Mouse (Mus musculus): ENCODE measurements around the gene Top2a. TPM values are rescaled to one million over a fixed set of nuclear protein-coding genes. Genes with fewer than 3 reads are reported as not detected.

Gene Top2a
- total RNA-seq (2015; ENCODE audit: low replicate concordance), result 1,106 and 1,185 TPM in 2 replicates
- total RNA-seq (2017; ENCODE audit: low replicate concordance), result 1,820 and 2,303 TPM in 2 replicates

- ATAC-seq (replicated peaks; ENCODE audit: low FRiP score, poor library complexity, severe bottlenecking), result peak; percentile 96
Measured at GRCm38 (mm10) chr11:99023500-99024467, at the start of gene Top2a. Gene Top2a (minus strand): TSS chr11:99024189.

- ATAC-seq (replicated peaks; ENCODE audit: low FRiP score, poor library complexity, severe bottlenecking), result no peak
Measured at GRCm38 (mm10) chr11:99073781-99074180, 49.8 kb upstream of the Top2a start.

DNA sequence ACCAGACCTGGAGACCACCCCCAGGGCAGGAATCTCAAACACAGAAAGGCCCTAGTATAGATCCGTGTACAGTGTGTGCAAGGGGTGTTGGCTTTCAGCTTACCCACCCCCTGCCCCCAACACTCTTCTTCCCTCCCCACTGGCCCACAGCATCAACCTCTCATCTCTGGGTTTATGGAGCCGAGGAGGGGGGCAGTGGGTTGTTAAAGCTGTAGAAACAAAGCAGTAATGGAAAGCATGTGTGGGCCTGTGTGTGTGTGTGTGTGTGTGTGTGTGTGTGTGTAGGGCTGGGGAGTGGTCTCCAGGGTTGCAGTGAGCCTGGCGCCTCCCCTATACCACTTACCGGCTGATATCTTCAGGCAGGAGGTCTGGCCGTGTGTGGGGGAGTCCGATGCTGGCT is 47.9 kb upstream of the Top2a start:
- no peak for ATAC-seq (replicated peaks; ENCODE audit: low FRiP score, poor library complexity, severe bottlenecking)

DNA sequence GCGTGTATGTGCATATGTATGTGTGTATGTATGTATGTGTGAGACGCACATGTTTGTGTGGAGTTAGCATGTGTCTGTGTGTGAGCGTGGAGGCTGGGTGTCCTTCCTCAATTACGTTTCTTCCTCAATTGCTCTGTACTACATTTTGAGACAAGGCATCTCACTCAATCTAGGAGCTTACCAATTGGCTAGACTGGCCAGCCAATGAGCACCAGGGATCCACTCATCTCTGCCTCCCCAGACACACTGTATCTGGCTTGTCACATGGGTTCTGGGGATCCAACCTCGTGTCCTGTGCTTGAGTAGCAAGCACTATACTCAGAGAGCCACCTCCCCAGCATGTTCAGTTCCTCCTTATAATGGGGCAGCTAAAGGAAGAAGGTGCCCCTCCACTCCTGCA is 44.5 kb upstream of the Top2a start:
- ATAC-seq (replicated peaks; ENCODE audit: low FRiP score, poor library complexity, severe bottlenecking), result no peak

DNA sequence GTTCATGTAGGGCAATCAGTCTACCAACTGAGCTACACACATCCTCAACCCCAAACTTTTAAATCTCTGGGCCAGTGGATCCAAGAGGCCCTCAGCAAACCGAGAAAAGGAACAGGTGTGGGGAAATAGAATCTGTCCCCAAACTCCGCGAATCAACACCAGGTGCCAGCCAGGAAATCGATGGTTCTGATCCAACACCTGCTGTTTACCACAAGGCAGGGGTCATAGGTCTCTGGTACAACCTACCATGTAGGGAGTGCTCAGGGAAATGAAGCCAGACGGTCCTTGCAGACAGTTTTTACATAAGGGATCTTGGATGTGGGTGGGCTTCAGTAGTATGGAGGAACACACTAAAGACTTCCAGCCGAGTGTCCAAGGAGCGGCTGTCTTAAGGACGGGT is 43.6 kb upstream of the Top2a start:
- no peak for ATAC-seq (replicated peaks; ENCODE audit: low FRiP score, poor library complexity, severe bottlenecking)

DNA sequence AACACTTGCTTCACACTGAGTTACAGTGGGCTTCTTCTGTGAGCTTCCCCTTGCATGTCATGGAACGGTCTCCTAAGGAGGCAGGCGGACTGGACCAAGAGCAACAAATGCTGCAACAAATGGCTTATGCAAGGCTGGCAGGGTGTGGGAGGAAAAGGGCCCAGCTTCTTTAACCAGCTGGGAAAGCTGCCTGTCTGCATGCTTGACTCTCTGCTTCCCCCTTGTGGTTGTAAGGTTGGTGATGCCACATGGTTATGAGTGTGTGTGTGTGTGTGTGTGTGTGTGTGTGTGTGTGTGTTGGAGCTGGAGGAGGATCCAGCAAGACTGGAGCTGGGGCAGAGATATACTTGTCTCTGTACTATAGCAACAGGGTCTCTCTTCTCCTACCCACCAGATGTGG is 42.0 kb upstream of the Top2a start:
- ATAC-seq (replicated peaks; ENCODE audit: low FRiP score, poor library complexity, severe bottlenecking), result peak; percentile 63; the same call in 1 of the 2 replicates

DNA sequence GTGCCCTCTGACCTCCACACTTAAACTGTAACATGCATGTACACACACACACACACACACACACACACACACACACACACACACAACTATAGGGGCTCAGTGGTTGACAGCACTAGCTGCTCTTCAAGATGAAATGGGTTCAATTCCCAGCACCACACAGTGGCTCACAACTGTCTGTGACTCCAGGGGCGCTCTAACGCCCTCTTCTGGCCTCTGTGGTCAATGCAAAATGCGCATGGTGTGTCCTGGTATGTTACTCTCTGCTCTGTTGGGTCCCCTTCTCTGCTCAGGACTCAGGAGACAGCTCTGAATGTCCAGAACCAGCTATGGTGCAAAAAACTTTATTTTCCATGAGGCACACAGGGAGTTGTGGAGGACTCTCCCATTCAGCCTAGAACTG is 41.4 kb upstream of the Top2a start:
- ATAC-seq (replicated peaks; ENCODE audit: low FRiP score, poor library complexity, severe bottlenecking), result no peak

DNA sequence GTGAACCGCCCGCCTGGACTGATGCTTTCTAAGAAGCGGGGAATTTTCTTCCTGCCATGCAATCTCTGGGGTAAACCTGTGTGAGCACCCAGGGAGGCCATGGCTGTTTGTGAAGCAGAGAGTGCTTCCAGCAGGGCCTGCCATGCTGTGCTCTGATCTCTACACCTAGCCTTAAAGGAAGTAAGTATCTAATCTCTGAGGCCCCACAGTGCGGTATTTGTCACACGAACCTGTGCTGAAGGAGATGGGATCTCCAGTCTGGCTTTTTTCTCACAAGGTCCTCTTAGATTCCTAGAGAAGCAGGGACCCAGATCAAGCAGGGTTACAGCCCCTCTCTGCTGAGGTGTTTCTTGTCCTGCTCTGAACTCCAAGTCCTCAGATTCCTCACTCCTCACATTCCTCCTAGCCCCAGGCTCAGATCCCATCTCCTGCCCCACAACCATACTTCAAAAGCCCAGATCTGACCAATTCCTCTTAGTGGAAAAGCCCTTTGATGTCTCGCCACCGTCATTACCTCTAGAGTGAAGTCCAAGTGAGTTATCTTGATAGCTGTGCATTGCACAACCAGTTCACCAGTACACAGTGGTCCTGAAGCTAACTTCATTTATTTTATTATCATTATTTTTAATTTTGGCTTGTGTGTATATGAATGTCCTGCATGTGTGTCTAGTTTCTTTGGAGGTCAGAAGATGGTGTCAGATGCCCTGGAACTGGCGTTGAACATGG is 39.6 kb upstream of the Top2a start:
- ATAC-seq (replicated peaks; ENCODE audit: low FRiP score, poor library complexity, severe bottlenecking), result no peak

DNA sequence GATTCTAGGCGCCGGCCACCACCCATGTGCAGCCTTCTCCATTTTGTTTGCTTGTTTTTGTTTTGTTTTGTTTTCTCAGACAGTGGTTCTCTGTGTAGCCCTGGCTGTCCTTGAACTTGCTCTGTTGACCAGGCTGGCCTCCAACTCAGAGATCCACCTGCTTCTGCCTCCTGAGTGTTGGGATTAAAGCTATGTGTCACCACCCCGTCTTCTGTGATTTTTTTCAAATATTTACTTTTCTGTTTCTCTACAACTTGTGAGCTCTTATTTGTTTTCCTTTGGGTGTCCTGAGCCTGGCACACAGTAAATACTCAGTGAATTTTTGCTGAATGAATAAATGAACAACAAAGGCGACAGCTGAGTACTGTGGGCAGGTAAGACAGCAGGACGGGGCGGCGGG is 38.7 kb upstream of the Top2a start:
- ATAC-seq (replicated peaks; ENCODE audit: low FRiP score, poor library complexity, severe bottlenecking), result no peak

DNA sequence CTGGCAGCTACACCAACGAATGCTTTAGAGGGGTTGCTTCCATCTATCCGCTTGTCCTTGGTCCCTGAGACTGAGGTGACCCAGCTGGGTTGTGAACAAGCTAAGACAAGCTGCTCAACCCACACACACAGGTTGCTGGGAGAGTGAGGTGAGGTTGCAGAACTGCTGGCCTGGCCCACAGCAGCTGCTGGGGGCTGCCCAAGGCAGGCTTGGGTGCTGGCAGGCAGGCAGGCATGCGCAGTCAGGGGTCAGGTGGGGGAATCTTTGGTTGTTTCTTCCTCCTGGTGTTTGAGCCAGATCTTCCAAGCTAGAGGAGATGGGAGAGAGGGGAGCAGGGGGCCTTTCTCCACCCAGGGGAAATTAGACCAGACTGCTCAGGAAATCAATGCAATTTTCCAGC is 36.4 kb upstream of the Top2a start:
- ATAC-seq (replicated peaks; ENCODE audit: low FRiP score, poor library complexity, severe bottlenecking), result no peak

GRCm38 (mm10) chr11:99055571-99056452 is 31.8 kb upstream of the Top2a start:
- ATAC-seq (replicated peaks; ENCODE audit: low FRiP score, poor library complexity, severe bottlenecking), result no peak

GRCm38 (mm10) chr11:99055143-99055542 is 31.2 kb upstream of the Top2a start:
- ATAC-seq (replicated peaks; ENCODE audit: low FRiP score, poor library complexity, severe bottlenecking), result no peak

DNA sequence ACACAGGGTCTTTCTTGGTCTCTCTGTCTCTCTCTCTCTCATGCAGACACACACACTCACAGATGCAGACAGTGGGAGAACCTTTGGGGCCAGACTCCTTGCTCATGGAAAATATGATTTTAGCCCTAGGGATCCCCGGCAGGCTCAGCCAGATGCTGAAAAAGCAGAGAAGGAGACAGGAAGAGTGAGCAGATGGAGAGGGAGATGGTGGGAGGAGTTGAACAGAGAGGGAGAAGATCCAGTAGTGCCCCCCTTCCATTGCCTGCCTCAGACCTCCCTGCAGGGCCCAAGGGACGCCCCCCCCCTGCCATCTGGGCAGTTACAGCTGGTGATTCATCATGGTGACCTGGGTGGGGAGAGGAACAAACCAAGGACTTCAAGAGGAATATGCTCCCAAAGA is 23.7 kb upstream of the Top2a start:
- ATAC-seq (replicated peaks; ENCODE audit: low FRiP score, poor library complexity, severe bottlenecking), result no peak

GRCm38 (mm10) chr11:99047120-99047519 is 23.1 kb upstream of the Top2a start:
- ATAC-seq (replicated peaks; ENCODE audit: low FRiP score, poor library complexity, severe bottlenecking), result no peak

GRCm38 (mm10) chr11:99045159-99045889 is 21.3 kb upstream of the Top2a start:
- ATAC-seq (replicated peaks; ENCODE audit: low FRiP score, poor library complexity, severe bottlenecking), result no peak

GRCm38 (mm10) chr11:99044306-99044705 is 20.3 kb upstream of the Top2a start:
- ATAC-seq (replicated peaks; ENCODE audit: low FRiP score, poor library complexity, severe bottlenecking), result no peak

GRCm38 (mm10) chr11:99043632-99044031 is 19.6 kb upstream of the Top2a start:
- ATAC-seq (replicated peaks; ENCODE audit: low FRiP score, poor library complexity, severe bottlenecking), result no peak

GRCm38 (mm10) chr11:99042834-99043431 is 18.9 kb upstream of the Top2a start:
- ATAC-seq (replicated peaks; ENCODE audit: low FRiP score, poor library complexity, severe bottlenecking), result no peak

Measured in erythroid progenitor cell, adult 5-6 weeks (primary cell).